Mouse (Mus musculus) MEL (cell line): ENCODE measurements around the gene Emilin2.
A peak's percentile ranks its signal among the peaks of the same experiment; 100 is the strongest.

ENCODE experiments used
- CTCF ChIP-seq, 3 experiments: IDR thresholded peaks in 2 of 3; conservative IDR thresholded peaks in 1 of 3; 2 replicates each; pipeline ENCODE4 v1.5.1; 2011 to 2012; ENCODE audit warnings: low read length in 3 of 3, low read depth in 2 of 3, mild to moderate bottlenecking in 2 of 3, improper control_type of control experiment in 1 of 3, inconsistent platforms in 1 of 3, mixed read lengths in 1 of 3, moderate library complexity in 1 of 3; ENCODE audit not compliant: control insufficient read depth in 1 of 3, insufficient read depth in 1 of 3, poor library complexity in 1 of 3, severe bottlenecking in 1 of 3
- EP300 ChIP-seq, 2 experiments: IDR thresholded peaks; 2 replicates each; pipeline ENCODE4 v1.6.1; 2011; ENCODE audit warnings: improper control_type of control experiment in 2 of 2, low read length in 2 of 2, low read depth in 1 of 2, mild to moderate bottlenecking in 1 of 2
- ETS1 ChIP-seq: IDR thresholded peaks from 2 replicates; pipeline ENCODE4 v1.6.1; 2012; ENCODE audit warnings: low read depth, mild to moderate bottlenecking, inconsistent platforms, low read length, improper control_type of control experiment, moderate library complexity
- JUND ChIP-seq: IDR thresholded peaks from 2 replicates; pipeline ENCODE4 v1.6.1; 2011; ENCODE audit warnings: low read depth, mild to moderate bottlenecking, improper control_type of control experiment, low read length
- POLR2A ChIP-seq, 2 experiments: IDR thresholded peaks; 2 replicates each; pipeline ENCODE4 v1.6.1; 2011 to 2012; ENCODE audit warnings: low read length in 2 of 2, mild to moderate bottlenecking in 2 of 2, control low read depth in 1 of 2, improper control_type of control experiment in 1 of 2, low read depth in 1 of 2, moderate library complexity in 1 of 2; ENCODE audit not compliant: control insufficient read depth in 1 of 2, insufficient read depth in 1 of 2, poor library complexity in 1 of 2
- TAL1 ChIP-seq: IDR thresholded peaks from 2 replicates; pipeline ENCODE4 v1.6.1; 2012; ENCODE audit warnings: mild to moderate bottlenecking, inconsistent platforms, low read length, moderate library complexity, mixed read lengths
- ZMIZ1 ChIP-seq: IDR thresholded peaks from 2 replicates; pipeline ENCODE4 v1.6.1; 2012; ENCODE audit warnings: low read depth, mild to moderate bottlenecking, inconsistent platforms, low read length, improper control_type of control experiment, moderate library complexity

GRCm38 (mm10) chr17:71227128-71227895, 84.5 kb downstream of the Emilin2 start:
- TF ChIP-seq CTCF (IDR thresholded peaks at IDR 0.05 in 2 of 3, conservative IDR thresholded peaks at IDR 0.05 in 1 of 3; ENCODE audit: control insufficient read depth in 1 of 3, insufficient read depth in 1 of 3, low read depth in 2 of 3, low read length in 3 of 3, poor library complexity in 1 of 3, severe bottlenecking in 1 of 3) (peak in 1 of 3 experiments; percentile 30; a peak in 1 of 6 replicates), TAL1 (no peak), JUND (no peak), ZMIZ1 (no peak), EP300 (IDR thresholded peaks at IDR 0.05; ENCODE audit: low read depth in 1 of 2, low read length in 2 of 2) (no peak), ETS1 (no peak), POLR2A (IDR thresholded peaks at IDR 0.05; ENCODE audit: control insufficient read depth in 1 of 2, insufficient read depth in 1 of 2, low read depth in 1 of 2, low read length in 2 of 2, poor library complexity in 1 of 2) (no peak)
